ENCODE assay signal across 8 mouse cellular contexts in genomic region chr2:25581901-25582301, GRCm38 (mm10). TPM values are rescaled to one million over a fixed set of nuclear protein-coding genes. Genes with fewer than 3 reads are reported as not detected.
A peak's percentile ranks its signal among the peaks of the same experiment; 100 is the strongest.
DNase-seq lines count a peak whose midpoint lies in the region; ATAC-seq and TF ChIP-seq lines count a peak whose summit lies in the region.

No protein-coding gene starts in this region.

- H3K4me1 ChIP-seq in kidney, embryonic 14.5 days (ENCODE audit: control insufficient read depth, insufficient read depth, low read length) = peaks cover 37% of the 10 kb centered on the region
- peaks cover 4% of the 10 kb centered on the region for H3K4me1 ChIP-seq in kidney, adult 2 months (ENCODE audit: control insufficient read depth, insufficient read depth, low read length)
- peaks cover 15% of the 10 kb centered on the region for H3K4me1 ChIP-seq in forebrain, embryonic 11.5 days (replicated peaks; ENCODE audit: control insufficient read depth, insufficient read depth, low read length)
- peaks cover 63% of the 10 kb centered on the region for H3K4me1 ChIP-seq in limb, embryonic 10.5 days
- peaks cover 59% of the 10 kb centered on the region for H3K4me1 ChIP-seq in olfactory bulb, adult 2 months (ENCODE audit: control insufficient read depth, insufficient read depth, low read length)

- peaks cover 43% of the 10 kb centered on the region for H3K27me3 ChIP-seq in kidney, embryonic 14.5 days (ENCODE audit: control insufficient read depth, insufficient read depth, low read length)
- peaks cover 10% of the 10 kb centered on the region for H3K27me3 ChIP-seq in kidney, adult 2 months (replicated peaks; ENCODE audit: control insufficient read depth, insufficient read depth, low read length)
- H3K27me3 ChIP-seq in forebrain, embryonic 11.5 days (ENCODE audit: control insufficient read depth, insufficient read depth, low read length) = peaks cover 45% of the 10 kb centered on the region
- peaks cover 47% of the 10 kb centered on the region for H3K27me3 ChIP-seq in limb, embryonic 10.5 days (ENCODE audit: low read depth, poor library complexity, severe bottlenecking)

- DNase-seq in kidney, adult 2 months = no peak
- DNase-seq in brain, adult 2 months (ENCODE audit: low read depth, low spot score) = peak; percentile 97
- DNase-seq in forebrain, embryonic 11.5 days (ENCODE audit: low spot score) = peak; percentile 60
- DNase-seq in limb, embryonic 10.5 days (ENCODE audit: low spot score) = peak; percentile 37
- DNase-seq in thymus, postnatal 0 days (ENCODE audit: low spot score) = no peak
- DNase-seq in thymus, adult 18-20 months = no peak

- WGBS in kidney, embryonic 14.5 days = 33% methylated on average over 6 of the region's 6 CpGs
- 16% methylated on average over 6 of the region's 6 CpGs for WGBS in kidney, adult 2 months
- WGBS in forebrain, embryonic 11.5 days = 45% methylated on average over 6 of the region's 6 CpGs
- WGBS in limb, embryonic 10.5 days = 47% methylated on average over 6 of the region's 6 CpGs
- 17% methylated on average over 6 of the region's 6 CpGs for WGBS in olfactory bulb, adult 2 months

- H3K4me3 ChIP-seq in kidney, embryonic 14.5 days (ENCODE audit: low read length) = no peak overlapping the region
- H3K4me3 ChIP-seq in kidney, adult 2 months (ENCODE audit: insufficient read depth, low read depth, low read length) = no peak overlapping the region
- H3K4me3 ChIP-seq in forebrain, embryonic 11.5 days (ENCODE audit: low read depth, low read length) = no peak overlapping the region
- peak overlapping the region; percentile 44; the same call in 1 of the 2 replicates for H3K4me3 ChIP-seq in limb, embryonic 10.5 days
- H3K4me3 ChIP-seq in olfactory bulb, adult 2 months (ENCODE audit: insufficient read depth, low read depth, low read length) = no peak overlapping the region

- TF ChIP-seq CTCF in kidney, adult 2 months (conservative IDR thresholded peaks at IDR 0.05; ENCODE audit: insufficient read depth, insufficient read length, low read depth, low read length) = no peak
- no peak for TF ChIP-seq CTCF in olfactory bulb, adult 2 months (IDR thresholded peaks at IDR 0.05; ENCODE audit: insufficient read depth, low read depth, low read length)

- no peak for ATAC-seq in kidney, embryonic 14.5 days (ENCODE audit: low FRiP score, low TSS enrichment)
- no peak for ATAC-seq in forebrain, embryonic 11.5 days (replicated peaks; ENCODE audit: low FRiP score)

- H3K36me3 ChIP-seq in kidney, embryonic 14.5 days (ENCODE audit: control insufficient read depth, insufficient read depth, low read length) = peaks cover 39% of the 10 kb centered on the region
- H3K36me3 ChIP-seq in kidney, adult 2 months (ENCODE audit: control insufficient read depth, insufficient read depth, low read length) = no peaks in the 10 kb centered on the region
- H3K36me3 ChIP-seq in forebrain, embryonic 11.5 days (ENCODE audit: control insufficient read depth, insufficient read depth, low read length) = peaks cover 2% of the 10 kb centered on the region; the same call in 1 of the 2 replicates
- peaks cover 45% of the 10 kb centered on the region for H3K36me3 ChIP-seq in limb, embryonic 10.5 days

- peak overlapping the region; percentile 61 for H3K4me2 ChIP-seq in kidney, embryonic 14.5 days (replicated peaks; ENCODE audit: low read depth, low read length)
- no peak overlapping the region; the same call in 1 of the 2 replicates for H3K4me2 ChIP-seq in forebrain, embryonic 11.5 days (ENCODE audit: low read depth, low read length, severe bottlenecking)

- TF ChIP-seq POLR2A in kidney, adult 2 months (IDR thresholded peaks at IDR 0.05; ENCODE audit: low read depth, low read length) = no peak
- no peak for TF ChIP-seq POLR2A in olfactory bulb, adult 2 months (IDR thresholded peaks at IDR 0.05; ENCODE audit: insufficient read depth, low read depth, low read length)

- peaks cover 2% of the 10 kb centered on the region; the same call in 1 of the 2 replicates for H3K9me3 ChIP-seq in kidney, embryonic 14.5 days (ENCODE audit: control insufficient read depth, low read length)
- no peaks in the 10 kb centered on the region for H3K9me3 ChIP-seq in forebrain, embryonic 11.5 days (ENCODE audit: control insufficient read depth, low read length)
- H3K9me3 ChIP-seq in limb, embryonic 10.5 days (replicated peaks) = no peaks in the 10 kb centered on the region

- H3K9ac ChIP-seq in kidney, embryonic 14.5 days (ENCODE audit: low read depth, low read length) = no peak overlapping the region
- H3K9ac ChIP-seq in forebrain, embryonic 11.5 days (ENCODE audit: low read length) = no peak overlapping the region

- H3K27ac ChIP-seq in kidney, embryonic 14.5 days (ENCODE audit: low read depth, low read length) = no peak overlapping the region
- no peak overlapping the region for H3K27ac ChIP-seq in kidney, adult 2 months (ENCODE audit: insufficient read depth, low read depth, low read length)
- no peak overlapping the region for H3K27ac ChIP-seq in forebrain, embryonic 11.5 days (ENCODE audit: low read depth, low read length)
- H3K27ac ChIP-seq in limb, embryonic 10.5 days = no peak overlapping the region
- H3K27ac ChIP-seq in olfactory bulb, adult 2 months (ENCODE audit: insufficient read depth, low read depth, low read length) = peak overlapping the region; percentile 72

RNA-seq across cellular contexts. Expression of gene Ajm1, which starts 0.3 kb away (rescaled TPM):
- polyA plus RNA-seq in kidney, embryonic 14.5 days (2014; fragmentation: Nextera tagmentation; extraction: Ambion mirVana) = 0.07 and 0.18 TPM in 2 replicates
- polyA plus RNA-seq in kidney, adult 2 months (2012; rRNA removed) = 0.36 and 0.62 TPM in 2 replicates
- 0.28 and 0.69 TPM in 2 replicates for polyA plus RNA-seq in forebrain, embryonic 11.5 days (2014; fragmentation: Nextera tagmentation; extraction: Ambion mirVana)
- 0.06 and 0.08 TPM in 2 replicates for polyA plus RNA-seq in limb, embryonic 10.5 days (2016; fragmentation: Nextera tagmentation; extraction: Ambion mirVana)
- polyA plus RNA-seq in olfactory bulb, adult 2 months (2012; ENCODE audit: insufficient read depth, insufficient read length, low replicate concordance, missing spikeins) = not detected in 2 replicates
- 0.04 and 0.49 TPM in 2 replicates for polyA plus RNA-seq in thymus, postnatal 0 days (2015; fragmentation: Nextera tagmentation; extraction: Ambion mirVana)

RNA-seq across cellular contexts. Expression of gene Phpt1, which starts 6.9 kb away (rescaled TPM):
- polyA plus RNA-seq in kidney, embryonic 14.5 days (2014; fragmentation: Nextera tagmentation; extraction: Ambion mirVana) = 229 and 294 TPM in 2 replicates
- polyA plus RNA-seq in kidney, adult 2 months (2012; rRNA removed) = 74.9 and 92.3 TPM in 2 replicates
- 144 and 164 TPM in 2 replicates for polyA plus RNA-seq in forebrain, embryonic 11.5 days (2014; fragmentation: Nextera tagmentation; extraction: Ambion mirVana)
- polyA plus RNA-seq in limb, embryonic 10.5 days (2016; fragmentation: Nextera tagmentation; extraction: Ambion mirVana) = 157 and 161 TPM in 2 replicates
- polyA plus RNA-seq in olfactory bulb, adult 2 months (2012; ENCODE audit: insufficient read depth, insufficient read length, low replicate concordance, missing spikeins) = not detected in 2 replicates
- 184 and 191 TPM in 2 replicates for polyA plus RNA-seq in thymus, postnatal 0 days (2015; fragmentation: Nextera tagmentation; extraction: Ambion mirVana)

RNA-seq across cellular contexts. Expression of gene Mamdc4, which starts 7.3 kb away (rescaled TPM):
- polyA plus RNA-seq in kidney, embryonic 14.5 days (2014; fragmentation: Nextera tagmentation; extraction: Ambion mirVana) = 3.3 and 7.5 TPM in 2 replicates
- 1.3 and 2.3 TPM in 2 replicates for polyA plus RNA-seq in kidney, adult 2 months (2012; rRNA removed)
- polyA plus RNA-seq in forebrain, embryonic 11.5 days (2014; fragmentation: Nextera tagmentation; extraction: Ambion mirVana) = 1.3 and 5.0 TPM in 2 replicates
- polyA plus RNA-seq in limb, embryonic 10.5 days (2016; fragmentation: Nextera tagmentation; extraction: Ambion mirVana) = 2.3 and 8.2 TPM in 2 replicates
- polyA plus RNA-seq in olfactory bulb, adult 2 months (2012; ENCODE audit: insufficient read depth, insufficient read length, low replicate concordance, missing spikeins) = not detected in 2 replicates
- polyA plus RNA-seq in thymus, postnatal 0 days (2015; fragmentation: Nextera tagmentation; extraction: Ambion mirVana) = 0.53 and 1.0 TPM in 2 replicates

RNA-seq across cellular contexts. Expression of gene Edf1, which starts 24.3 kb away (rescaled TPM):
- polyA plus RNA-seq in kidney, embryonic 14.5 days (2014; fragmentation: Nextera tagmentation; extraction: Ambion mirVana) = 314 and 436 TPM in 2 replicates
- polyA plus RNA-seq in kidney, adult 2 months (2012; rRNA removed) = 195 and 198 TPM in 2 replicates
- polyA plus RNA-seq in forebrain, embryonic 11.5 days (2014; fragmentation: Nextera tagmentation; extraction: Ambion mirVana) = 353 and 371 TPM in 2 replicates
- polyA plus RNA-seq in limb, embryonic 10.5 days (2016; fragmentation: Nextera tagmentation; extraction: Ambion mirVana) = 307 and 320 TPM in 2 replicates
- not detected in 2 replicates for polyA plus RNA-seq in olfactory bulb, adult 2 months (2012; ENCODE audit: insufficient read depth, insufficient read length, low replicate concordance, missing spikeins)
- polyA plus RNA-seq in thymus, postnatal 0 days (2015; fragmentation: Nextera tagmentation; extraction: Ambion mirVana) = 466 and 515 TPM in 2 replicates

RNA-seq across cellular contexts. Expression of gene Rabl6, which starts 26.4 kb away (rescaled TPM):
- polyA plus RNA-seq in kidney, embryonic 14.5 days (2014; fragmentation: Nextera tagmentation; extraction: Ambion mirVana) = 59.6 and 81.1 TPM in 2 replicates
- polyA plus RNA-seq in kidney, adult 2 months (2012; rRNA removed) = 53.8 and 58.9 TPM in 2 replicates
- polyA plus RNA-seq in forebrain, embryonic 11.5 days (2014; fragmentation: Nextera tagmentation; extraction: Ambion mirVana) = 77.1 and 81.5 TPM in 2 replicates
- 83.3 and 88.5 TPM in 2 replicates for polyA plus RNA-seq in limb, embryonic 10.5 days (2016; fragmentation: Nextera tagmentation; extraction: Ambion mirVana)
- not detected in 2 replicates for polyA plus RNA-seq in olfactory bulb, adult 2 months (2012; ENCODE audit: insufficient read depth, insufficient read length, low replicate concordance, missing spikeins)
- polyA plus RNA-seq in thymus, postnatal 0 days (2015; fragmentation: Nextera tagmentation; extraction: Ambion mirVana) = 30.3 and 39.7 TPM in 2 replicates

Comparison
In these comparisons a context has a peak if more than half of its experiments do, and no peak if none do; other contexts are left out.
1. DNase-seq: peak in brain, adult 2 months (single experiment), forebrain, embryonic 11.5 days (single experiment) and limb, embryonic 10.5 days (single experiment); none in kidney, adult 2 months (single experiment), thymus, postnatal 0 days (single experiment) and thymus, adult 18-20 months (0 of 2).
2. RNA of gene Phpt1, which starts 6.9 kb away (polyA plus RNA-seq): 229 to 294 TPM in kidney, embryonic 14.5 days, 184 to 191 TPM in thymus, postnatal 0 days, 157 to 161 TPM in limb, embryonic 10.5 days, 144 to 164 TPM in forebrain, embryonic 11.5 days and 74.9 to 92.3 TPM in kidney, adult 2 months; not detected in olfactory bulb, adult 2 months; every median in the first group is over 10 times any median in the second.